In the genomic region with DNA sequence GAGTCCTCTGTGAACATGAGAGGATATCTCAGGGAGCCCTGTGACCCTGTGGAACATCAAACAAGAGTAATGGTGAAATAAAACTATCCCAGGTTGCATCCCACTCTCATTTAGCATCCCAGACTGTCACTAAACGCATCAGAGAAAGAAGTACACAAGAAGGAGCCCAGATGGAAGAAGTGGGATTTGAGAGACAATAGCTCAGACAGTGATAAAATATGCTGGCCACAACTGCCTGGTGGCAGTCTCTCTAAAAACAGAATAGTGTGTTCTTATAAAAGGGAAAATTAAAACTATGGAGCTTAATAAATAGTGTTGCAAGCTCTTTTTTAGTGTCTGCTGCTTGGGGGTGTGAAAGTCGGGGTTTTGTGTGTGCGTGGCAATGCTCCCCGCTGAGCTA, we compare ENCODE assay signal across 25 mouse cellular contexts. TPM values are rescaled to one million over a fixed set of nuclear protein-coding genes. Genes with fewer than 3 reads are reported as not detected.
"Had no signal": no experiment of that assay in that cellular context is flagged by ENCODE, and none has a peak within 500 bp of the region (broad histone marks: within the 10 kb centered on the region; RNA-seq: fewer than 3 reads in every experiment).

No protein-coding gene starts in this region.

- ATAC-seq: liver, postnatal 0 days; midbrain, embryonic 13.5 days had no signal

- DNase-seq: kidney, adult 18-20 months; kidney, adult 9 months; kidney, postnatal 14 days; left cerebral cortex, postnatal 4 days; liver, postnatal 0 days; lung, postnatal 10 days; lung, postnatal 36 days; right cerebral cortex, postnatal 14 days; spleen, adult 18-20 months; thymus, adult 18-20 months; thymus, postnatal 36 days had no signal

- H3K27ac ChIP-seq: limb, embryonic 12.5 days; limb, embryonic 15.5 days; liver, embryonic 14.5 days; lung, embryonic 15.5 days; midbrain, embryonic 10.5 days; midbrain, embryonic 13.5 days; stomach, embryonic 15.5 days had no signal

- H3K4me3 ChIP-seq: limb, embryonic 12.5 days; limb, embryonic 15.5 days; lung, embryonic 15.5 days; megakaryocyte, embryonic 14.5 days; midbrain, embryonic 10.5 days; midbrain, embryonic 13.5 days; stomach, embryonic 15.5 days had no signal

RNA-seq across cellular contexts. Expression of a gene that starts 25.1 kb away (rescaled TPM):
- total RNA-seq: left cerebral cortex, postnatal 14 days; midbrain, postnatal 0 days had no signal
- polyA plus RNA-seq: limb, embryonic 12.5 days; liver, embryonic 11.5 days; midbrain, embryonic 10.5 days; midbrain, embryonic 13.5 days; neural tube, embryonic 11.5 days; neural tube, embryonic 14.5 days; testis, adult 2 months had no signal
